Mouse (Mus musculus) thymus, postnatal 14 days (tissue): ENCODE measurements around the gene Lhx5.

Experiments
- DNase-seq: peaks from one replicate; pipeline ENCODE4 v3.0.0; 2021

The Lhx5 gene

GRCm38 (mm10) chr5:120431649-120432485 lies at the start of gene Lhx5:
Gene Lhx5 (plus strand): TSS chr5:120431699.
- no peak for DNase-seq

GRCm38 (mm10) chr5:120386361-120386760 lies 45.1 kb upstream of the Lhx5 start:
- DNase-seq: no peak

- no peak for DNase-seq
These were observed 42.7 kb upstream of the Lhx5 start for GRCm38 (mm10) chr5:120388765-120389164.

- no peak for DNase-seq
These were observed 41.5 kb upstream of the Lhx5 start for GRCm38 (mm10) chr5:120389973-120390372.

- no peak for DNase-seq
These were observed 37.4 kb upstream of the Lhx5 start for GRCm38 (mm10) chr5:120393871-120394667.

- no peak for DNase-seq
These were observed 33.5 kb upstream of the Lhx5 start for GRCm38 (mm10) chr5:120397988-120398387.

GRCm38 (mm10) chr5:120404831-120405591 lies 26.5 kb upstream of the Lhx5 start:
- no peak for DNase-seq

GRCm38 (mm10) chr5:120408933-120409332 lies 22.6 kb upstream of the Lhx5 start:
- DNase-seq: no peak

- no peak for DNase-seq
These were observed 21.8 kb upstream of the Lhx5 start for GRCm38 (mm10) chr5:120409385-120410378.

- no peak for DNase-seq
These were observed 18.1 kb upstream of the Lhx5 start for GRCm38 (mm10) chr5:120413436-120413835.

GRCm38 (mm10) chr5:120420106-120420505 lies 11.4 kb upstream of the Lhx5 start:
- no peak for DNase-seq

- peak; percentile 78 for DNase-seq
These were observed 7.5 kb upstream of the Lhx5 start for GRCm38 (mm10) chr5:120424039-120424438.

GRCm38 (mm10) chr5:120424657-120425056 lies 6.8 kb upstream of the Lhx5 start:
- DNase-seq: no peak

- DNase-seq: no peak
These were observed 5.8 kb upstream of the Lhx5 start for GRCm38 (mm10) chr5:120425711-120426110.

- DNase-seq: no peak
These were observed 4.9 kb upstream of the Lhx5 start for GRCm38 (mm10) chr5:120426572-120426971.

- DNase-seq: no peak
These were observed 4.0 kb upstream of the Lhx5 start for GRCm38 (mm10) chr5:120427451-120427938.

GRCm38 (mm10) chr5:120428189-120428838 lies 3.2 kb upstream of the Lhx5 start:
- DNase-seq: no peak

GRCm38 (mm10) chr5:120428990-120429389 lies 2.5 kb upstream of the Lhx5 start:
- DNase-seq: no peak

GRCm38 (mm10) chr5:120429692-120430091 lies 1.8 kb upstream of the Lhx5 start:
- no peak for DNase-seq

GRCm38 (mm10) chr5:120431001-120431583 lies 407 bp upstream of the Lhx5 start:
- no peak for DNase-seq

GRCm38 (mm10) chr5:120432486-120433015 lies 1.1 kb downstream of the Lhx5 start:
- DNase-seq: no peak
